Comparison of ENCODE assay signal across 17 mouse cellular contexts in genomic region chr19:21129653-21130052, GRCm38 (mm10).
"Had no signal": no experiment of that assay in that cellular context is flagged by ENCODE, and none has a peak within 500 bp of the region (broad histone marks: within the 10 kb centered on the region; RNA-seq: fewer than 3 reads in every experiment).

No protein-coding gene starts in this region.

- H3K27ac ChIP-seq: midbrain, embryonic 12.5 days; neural tube, embryonic 13.5 days; neural tube, embryonic 15.5 days had no signal

- H3K9ac ChIP-seq: lung, embryonic 14.5 days; midbrain, embryonic 12.5 days; neural tube, embryonic 13.5 days; neural tube, embryonic 15.5 days had no signal

- H3K9me3 ChIP-seq: midbrain, embryonic 12.5 days; neural tube, embryonic 13.5 days; neural tube, embryonic 15.5 days had no signal

- H3K27me3 ChIP-seq: midbrain, embryonic 12.5 days; neural tube, embryonic 13.5 days; neural tube, embryonic 15.5 days had no signal

- H3K4me2 ChIP-seq: lung, embryonic 14.5 days; midbrain, embryonic 12.5 days; neural tube, embryonic 13.5 days; neural tube, embryonic 15.5 days had no signal

- ATAC-seq: midbrain, embryonic 16.5 days had no signal

- H3K4me3 ChIP-seq: midbrain, embryonic 12.5 days; myocyte; neural tube, embryonic 13.5 days; neural tube, embryonic 15.5 days had no signal

- DNase-seq: lung, adult 18-20 months; lung, embryonic 14.5 days; lung, postnatal 10 days; lung, postnatal 4 days; midbrain, embryonic 14.5 days; right cerebral cortex, adult 18-20 months; right cerebral cortex, postnatal 25 days; right cerebral cortex, postnatal 4 days; spleen, adult 18-20 months; thymus, adult 18-20 months; thymus, postnatal 14 days; thymus, postnatal 36 days had no signal

- H3K4me1 ChIP-seq: midbrain, embryonic 12.5 days; neural tube, embryonic 13.5 days; neural tube, embryonic 15.5 days had no signal

- H3K36me3 ChIP-seq: midbrain, embryonic 12.5 days; neural tube, embryonic 13.5 days; neural tube, embryonic 15.5 days had no signal
